Mouse (Mus musculus) layer of hippocampus, postnatal 14 days (tissue): ENCODE measurements around the gene Oprm1. TPM values are rescaled to one million over a fixed set of nuclear protein-coding genes. Genes with fewer than 3 reads are reported as not detected.

ENCODE experiments used
- DNase-seq, 2 experiments: peaks; one replicate each; pipeline ENCODE4 v3.0.0; 2021 to 2022; ENCODE audit warnings: low spot score in 2 of 2, mixed read lengths in 1 of 2
- total RNA-seq, 2 experiments: library from RNA; stranded (reverse); gene quantifications; 2 replicates each; pipeline ENCODE4 v1.2.3; 2021

The Oprm1 gene
- total RNA-seq, 2 experiments from 2014 or later: 5.1 to 5.4 TPM

DNA sequence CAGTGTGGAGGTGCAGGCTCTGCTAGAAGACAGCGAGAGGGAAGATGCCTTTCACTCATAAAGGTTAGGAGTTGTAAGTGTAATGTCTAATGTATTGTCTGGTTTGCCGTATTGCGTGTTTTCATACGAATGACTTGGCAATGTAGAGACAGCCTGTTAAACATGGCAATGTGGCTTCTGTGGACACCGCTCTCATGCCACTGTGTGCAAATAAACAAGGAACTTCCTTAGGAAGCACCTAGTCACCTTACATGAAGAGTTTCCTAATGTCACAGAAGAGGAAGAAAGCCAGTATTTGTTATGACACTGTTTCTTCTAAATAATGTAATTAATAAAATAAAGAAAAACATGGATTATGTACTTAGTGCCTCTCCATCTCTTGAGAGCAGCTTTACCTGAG is 278.9 kb downstream of the Oprm1 start:
- DNase-seq: no peak

GRCm38 (mm10) chr10:7041032-7041431 is 282.7 kb downstream of the Oprm1 start:
- DNase-seq: no peak

DNA sequence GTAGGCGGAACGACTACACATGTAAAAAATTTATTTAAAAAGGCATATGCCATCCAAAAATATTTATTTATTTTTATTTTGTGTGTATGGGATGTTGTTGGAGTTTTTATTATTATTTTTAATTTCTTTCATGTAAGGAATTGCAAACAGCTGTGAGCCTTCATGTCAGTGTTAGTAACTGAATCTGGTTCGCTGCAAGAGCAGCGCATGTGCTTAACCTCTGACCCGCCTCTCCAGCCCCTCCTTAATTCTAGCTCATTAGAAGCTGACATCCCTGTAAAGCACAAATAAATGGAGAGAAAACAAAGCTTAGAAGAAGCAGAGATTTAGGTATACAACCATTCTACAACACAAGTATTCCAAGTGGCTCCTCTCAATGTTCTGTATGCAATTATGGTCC is 285.6 kb downstream of the Oprm1 start:
- DNase-seq: no peak

GRCm38 (mm10) chr10:7047288-7047918 is 289.1 kb downstream of the Oprm1 start:
- no peak for DNase-seq

DNA sequence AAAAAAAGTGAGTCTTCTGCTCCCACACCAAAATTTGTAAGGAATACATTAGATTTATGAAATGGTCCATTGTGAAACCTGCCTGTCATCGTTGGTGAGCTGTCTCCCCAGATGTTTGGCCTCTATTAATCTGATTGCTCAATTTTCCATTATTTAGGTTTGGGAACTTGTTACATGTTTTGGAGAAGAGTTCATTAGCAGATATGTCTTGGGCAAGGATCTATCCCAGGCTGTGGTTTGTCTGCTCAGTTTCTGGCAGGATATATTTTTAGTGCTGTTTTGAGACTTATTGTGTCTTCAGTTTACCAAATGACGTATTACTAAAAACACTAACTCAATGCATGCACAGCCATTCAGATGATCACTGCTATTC is 289.6 kb downstream of the Oprm1 start:
- DNase-seq: no peak

GRCm38 (mm10) chr10:7049901-7050300 is 291.6 kb downstream of the Oprm1 start:
- no peak for DNase-seq

DNA sequence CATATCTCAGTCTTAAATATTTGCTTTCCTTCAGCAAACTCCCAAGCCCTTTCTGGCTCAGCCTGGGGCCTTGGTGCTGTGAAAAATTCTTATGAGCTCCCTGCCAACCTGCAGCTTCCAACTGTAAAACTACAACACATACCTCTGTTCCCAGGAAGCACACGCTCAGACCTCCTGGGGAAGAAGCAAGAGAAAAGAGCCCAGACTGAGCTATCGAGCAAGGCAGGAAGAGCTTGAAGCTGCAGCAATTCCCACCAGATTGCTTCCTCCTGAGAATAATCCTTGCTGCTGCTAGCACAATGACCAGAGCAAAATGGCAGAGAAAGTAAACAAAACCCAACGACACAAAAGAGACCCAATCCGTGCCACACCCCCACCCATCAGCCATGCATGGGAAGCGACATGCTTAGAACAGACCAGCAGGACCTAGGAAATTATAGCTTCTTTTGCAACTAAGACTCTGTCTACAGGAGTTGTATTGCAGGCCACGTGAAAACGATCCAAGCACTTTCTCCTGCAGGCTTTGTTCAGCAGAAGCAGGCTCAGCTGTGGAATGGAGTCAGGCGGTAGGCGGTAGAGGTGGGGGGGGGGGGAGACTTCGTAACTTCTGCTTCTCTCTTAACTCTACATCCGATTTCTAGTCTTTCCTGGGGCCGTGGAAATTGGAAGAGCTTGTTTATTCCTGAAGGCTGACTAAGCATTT is 294.2 kb downstream of the Oprm1 start, which contains the start of gene Ipcef1:
Gene Ipcef1, minus strand, starts transcription at position 164 of the 703 bp plus-strand sequence.
- DNase-seq: no peak

GRCm38 (mm10) chr10:7054560-7055205 is 296.4 kb downstream of the Oprm1 start:
- DNase-seq: no peak

GRCm38 (mm10) chr10:7057546-7057945 is 299.2 kb downstream of the Oprm1 start:
- no peak for DNase-seq

DNA sequence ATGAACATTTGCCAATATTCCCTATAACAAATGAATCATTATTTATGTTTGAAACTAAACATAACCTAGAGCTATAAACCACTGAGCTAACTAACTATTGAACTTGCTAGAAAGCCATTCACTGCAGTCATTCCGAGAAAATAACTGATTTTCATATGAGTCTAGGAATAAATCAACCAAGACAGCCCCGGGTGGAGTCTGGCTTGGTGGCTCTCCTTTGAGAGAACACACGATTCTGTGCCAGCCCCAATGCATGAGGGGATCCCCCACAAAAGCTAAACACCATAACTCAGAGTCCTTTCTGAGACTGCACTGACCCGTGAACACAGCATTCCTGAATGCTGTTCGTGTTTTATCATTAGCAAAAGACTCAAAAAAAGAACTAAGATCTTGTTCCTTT is 302.0 kb downstream of the Oprm1 start:
- DNase-seq: no peak

- no peak for DNase-seq
Observed at GRCm38 (mm10) chr10:7062993-7063392, 304.7 kb downstream of the Oprm1 start.

DNA sequence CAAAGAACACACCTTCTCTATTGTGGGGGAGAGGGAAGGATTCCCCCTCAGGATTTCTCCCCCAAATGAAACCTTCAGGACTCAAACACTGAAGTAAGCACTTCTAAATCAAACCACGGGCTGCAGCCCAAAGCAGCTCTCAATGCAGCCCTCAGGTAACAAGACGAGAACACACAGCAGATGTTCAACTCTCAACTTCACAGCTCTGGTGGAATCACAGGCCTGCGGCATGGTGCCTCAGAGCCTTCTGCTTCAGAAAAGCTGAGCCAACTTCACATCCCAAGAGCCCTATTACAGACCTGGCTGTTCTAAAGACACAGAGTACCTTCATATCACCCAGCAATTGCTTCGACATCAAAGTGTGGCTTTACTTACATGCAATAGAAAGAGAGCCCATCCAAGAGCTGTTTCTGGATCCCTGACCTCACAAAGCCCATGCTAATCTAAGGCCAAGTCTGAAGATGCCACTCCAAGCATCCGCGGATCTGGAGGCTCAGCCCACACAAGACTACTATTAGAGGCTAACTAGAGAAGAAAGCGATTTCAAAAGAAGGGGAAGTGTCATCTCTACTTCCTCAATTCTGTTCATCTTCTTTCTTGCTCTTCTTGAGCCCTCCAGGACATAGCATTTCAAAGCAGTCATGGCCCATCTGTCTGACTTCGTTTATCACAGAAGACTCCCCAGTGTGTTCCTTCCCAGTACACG is 305.6 kb downstream of the Oprm1 start:
- DNase-seq: no peak

DNA sequence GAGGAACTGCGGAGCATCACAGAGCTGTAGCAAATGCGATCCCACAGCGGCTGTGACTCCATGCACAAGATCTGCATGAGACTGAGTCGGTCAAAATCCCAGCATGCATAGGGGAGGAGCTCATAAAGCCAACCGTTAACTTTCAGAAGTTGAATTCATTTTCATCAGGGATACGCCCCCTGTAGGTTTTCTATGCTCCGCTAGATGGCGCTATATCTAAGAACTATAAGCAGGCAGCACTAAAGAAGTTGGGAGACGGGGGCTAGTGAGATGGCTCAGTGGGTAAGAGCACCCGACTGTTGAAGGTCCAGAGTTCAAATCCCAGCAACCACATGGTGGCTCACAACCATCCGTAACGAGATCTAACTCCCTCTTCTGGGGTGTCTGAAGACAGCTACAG is 310.3 kb downstream of the Oprm1 start:
- DNase-seq: no peak

GRCm38 (mm10) chr10:7069090-7069489 is 310.8 kb downstream of the Oprm1 start:
- DNase-seq: no peak

GRCm38 (mm10) chr10:7070100-7070835 is 312.0 kb downstream of the Oprm1 start:
- DNase-seq: no peak

DNA sequence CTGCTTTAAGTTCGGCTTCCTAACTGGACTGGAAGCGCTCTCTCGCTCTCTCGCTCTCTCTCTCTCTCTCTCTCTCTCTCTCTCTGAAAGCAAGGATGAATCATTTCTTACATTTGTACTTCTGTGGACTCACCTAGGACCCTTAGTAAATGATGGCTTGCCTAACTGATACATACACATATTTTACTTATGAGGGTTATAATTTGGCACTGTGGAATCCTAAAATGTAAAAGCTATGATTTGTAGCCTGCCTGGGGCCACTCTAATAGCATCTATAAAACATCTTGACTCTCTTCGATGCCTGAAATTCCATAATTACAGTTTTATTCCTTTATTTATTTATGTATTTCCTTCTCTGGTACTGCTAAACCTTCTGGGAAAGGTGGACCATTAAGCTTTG is 312.6 kb downstream of the Oprm1 start:
- DNase-seq: no peak

GRCm38 (mm10) chr10:7074231-7074630 is 315.9 kb downstream of the Oprm1 start:
- no peak for DNase-seq

DNA sequence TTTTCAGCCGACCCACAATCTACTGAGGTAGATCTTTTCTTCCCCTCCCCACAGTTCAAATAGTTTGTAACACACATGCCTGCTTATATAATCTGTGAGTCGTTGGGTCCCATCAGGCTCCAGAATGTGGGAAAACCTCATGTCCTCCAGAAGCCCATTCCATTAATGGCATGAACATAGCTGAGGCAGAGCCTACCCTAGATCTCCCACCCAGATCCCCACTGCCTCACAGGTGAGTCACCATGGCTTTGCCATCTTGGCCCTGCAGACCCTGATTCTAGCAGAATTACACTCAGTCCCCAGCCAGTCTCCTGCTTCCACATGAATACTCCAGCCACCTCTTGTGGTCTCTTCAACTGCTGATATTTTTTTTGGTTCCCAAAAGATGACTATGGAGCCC is 317.4 kb downstream of the Oprm1 start:
- no peak for DNase-seq

GRCm38 (mm10) chr10:7076201-7076600 is 317.9 kb downstream of the Oprm1 start:
- peak; percentile 68 to 80 for DNase-seq

GRCm38 (mm10) chr10:7076662-7077211 is 318.4 kb downstream of the Oprm1 start:
- DNase-seq: no peak

GRCm38 (mm10) chr10:7077389-7077808 is 319.1 kb downstream of the Oprm1 start:
- DNase-seq: peak in 1 of 2 experiments; percentile 48
